Mouse (Mus musculus) A20 (cell line): ENCODE data around the gene Myom1.

Source experiments
- DNase-seq: peaks from one replicate; pipeline ENCODE4 v3.0.0-alpha.2; 2011; ENCODE audit warnings: low read depth, low spot score

Myom1 gene

GRCm38 (mm10) chr17:71059213-71059612 is 56.8 kb downstream of the Myom1 start:
- DNase-seq, result no peak

- DNase-seq, result no peak
Observed at GRCm38 (mm10) chr17:71062049-71062560, 59.7 kb downstream of the Myom1 start.

GRCm38 (mm10) chr17:71062870-71063602 is 60.6 kb downstream of the Myom1 start:
- no peak for DNase-seq

GRCm38 (mm10) chr17:71064463-71065014 is 62.1 kb downstream of the Myom1 start:
- peak; percentile 44 for DNase-seq

- no peak for DNase-seq
Observed at GRCm38 (mm10) chr17:71065127-71065526, 62.7 kb downstream of the Myom1 start.

- DNase-seq, result peak; percentile 30
Observed at GRCm38 (mm10) chr17:71069176-71069575, 66.7 kb downstream of the Myom1 start.

GRCm38 (mm10) chr17:71071958-71072357 is 69.5 kb downstream of the Myom1 start:
- DNase-seq, result no peak

- DNase-seq, result no peak
Observed at GRCm38 (mm10) chr17:71074386-71074785, 72.0 kb downstream of the Myom1 start.

GRCm38 (mm10) chr17:71081986-71082385 is 79.6 kb downstream of the Myom1 start:
- no peak for DNase-seq

GRCm38 (mm10) chr17:71086969-71087368 is 84.5 kb downstream of the Myom1 start:
- peak; percentile 51 for DNase-seq

GRCm38 (mm10) chr17:71087396-71088153 is 85.1 kb downstream of the Myom1 start:
- peak; percentile 60 for DNase-seq

- DNase-seq, result no peak
Observed at GRCm38 (mm10) chr17:71088154-71088521, 85.7 kb downstream of the Myom1 start.

- peak; percentile 29 for DNase-seq
Observed at GRCm38 (mm10) chr17:71088991-71089434, 86.6 kb downstream of the Myom1 start.

GRCm38 (mm10) chr17:71089781-71090480 is 87.5 kb downstream of the Myom1 start:
- DNase-seq, result peak; percentile 89

- DNase-seq, result peak; percentile 84
Observed at GRCm38 (mm10) chr17:71091024-71091423, 88.6 kb downstream of the Myom1 start.

GRCm38 (mm10) chr17:71092341-71092740 is 89.9 kb downstream of the Myom1 start:
- no peak for DNase-seq

- no peak for DNase-seq
Observed at GRCm38 (mm10) chr17:71093793-71094192, 91.4 kb downstream of the Myom1 start.

GRCm38 (mm10) chr17:71094438-71094837 is 92.0 kb downstream of the Myom1 start:
- DNase-seq, result no peak

- no peak for DNase-seq
Observed at GRCm38 (mm10) chr17:71096557-71097208, 94.2 kb downstream of the Myom1 start.

GRCm38 (mm10) chr17:71097209-71097597 is 94.8 kb downstream of the Myom1 start:
- no peak for DNase-seq

GRCm38 (mm10) chr17:71098606-71099005 is 96.2 kb downstream of the Myom1 start:
- DNase-seq, result no peak
